Mouse (Mus musculus): ENCODE data around the gene Tnfrsf11a.

The Tnfrsf11a gene

GRCm38 (mm10) chr1:105827786-105828345 is 47.3 kb downstream of the Tnfrsf11a start:
- DNase-seq (ENCODE audit: low read depth, low spot score): no peak

- no peak for DNase-seq (ENCODE audit: low read depth, low spot score)
These were observed 48.7 kb downstream of the Tnfrsf11a start for GRCm38 (mm10) chr1:105829171-105829570.

- DNase-seq (ENCODE audit: low read depth, low spot score): no peak
These were observed 52.3 kb downstream of the Tnfrsf11a start for GRCm38 (mm10) chr1:105832784-105833183.

- DNase-seq (ENCODE audit: low read depth, low spot score): no peak
These were observed 62.4 kb downstream of the Tnfrsf11a start for GRCm38 (mm10) chr1:105842950-105843349.

GRCm38 (mm10) chr1:105843386-105843785 is 62.9 kb downstream of the Tnfrsf11a start:
- no peak for DNase-seq (ENCODE audit: low read depth, low spot score)

GRCm38 (mm10) chr1:105843856-105844255 is 63.3 kb downstream of the Tnfrsf11a start:
- no peak for DNase-seq (ENCODE audit: low read depth, low spot score)

GRCm38 (mm10) chr1:105844341-105845006 is 64.0 kb downstream of the Tnfrsf11a start:
- peak; percentile 50 for DNase-seq (ENCODE audit: low read depth, low spot score)

- DNase-seq (ENCODE audit: low read depth, low spot score): no peak
These were observed 65.9 kb downstream of the Tnfrsf11a start for GRCm38 (mm10) chr1:105846431-105846830.

GRCm38 (mm10) chr1:105848806-105849205 is 68.3 kb downstream of the Tnfrsf11a start:
- no peak for DNase-seq (ENCODE audit: low read depth, low spot score)

GRCm38 (mm10) chr1:105851341-105851740 is 70.8 kb downstream of the Tnfrsf11a start:
- DNase-seq (ENCODE audit: low read depth, low spot score): no peak

GRCm38 (mm10) chr1:105859740-105860139 is 79.2 kb downstream of the Tnfrsf11a start:
- no peak for DNase-seq (ENCODE audit: low read depth, low spot score)

GRCm38 (mm10) chr1:105876589-105876988 is 96.1 kb downstream of the Tnfrsf11a start:
- no peak for DNase-seq (ENCODE audit: low read depth, low spot score)

- DNase-seq (ENCODE audit: low read depth, low spot score): no peak
These were observed 97.3 kb downstream of the Tnfrsf11a start for GRCm38 (mm10) chr1:105877808-105878207.

GRCm38 (mm10) chr1:105878416-105878815 is 97.9 kb downstream of the Tnfrsf11a start:
- no peak for DNase-seq (ENCODE audit: low read depth, low spot score)

GRCm38 (mm10) chr1:105880555-105881304 is 100.2 kb downstream of the Tnfrsf11a start:
- DNase-seq (ENCODE audit: low read depth, low spot score): peak; percentile 12

GRCm38 (mm10) chr1:105881466-105881865 is 100.9 kb downstream of the Tnfrsf11a start:
- no peak for DNase-seq (ENCODE audit: low read depth, low spot score)

- DNase-seq (ENCODE audit: low read depth, low spot score): no peak
These were observed 103.0 kb downstream of the Tnfrsf11a start for GRCm38 (mm10) chr1:105883498-105883897.

GRCm38 (mm10) chr1:105885101-105885500 is 104.6 kb downstream of the Tnfrsf11a start:
- DNase-seq (ENCODE audit: low read depth, low spot score): no peak

- DNase-seq (ENCODE audit: low read depth, low spot score): no peak
These were observed 105.1 kb downstream of the Tnfrsf11a start for GRCm38 (mm10) chr1:105885575-105885974.

- no peak for DNase-seq (ENCODE audit: low read depth, low spot score)
These were observed 105.8 kb downstream of the Tnfrsf11a start for GRCm38 (mm10) chr1:105886358-105886757.

- peak; percentile 78 for DNase-seq (ENCODE audit: low read depth, low spot score)
These were observed 110.7 kb downstream of the Tnfrsf11a start for GRCm38 (mm10) chr1:105891032-105891725.

- DNase-seq (ENCODE audit: low read depth, low spot score): no peak
These were observed 114.5 kb downstream of the Tnfrsf11a start for GRCm38 (mm10) chr1:105895019-105895418.

Data from ES-CJ7 (cell line).